Mouse (Mus musculus) midbrain, embryonic 11.5 days (tissue): ENCODE results near the gene Gm21887. TPM values are rescaled to one million over a fixed set of nuclear protein-coding genes. Genes with fewer than 3 reads are reported as not detected.
"Not testable (repeated sequence)": the region's sequence is repeated elsewhere in the genome, so short reads cannot be mapped to it uniquely, and the experiment has no call there.

Experiments used
- ATAC-seq: fragments of 200-750 bp; cut with Nextera tagmentation; 2 replicates; pipeline ENCODE4 v1.8.0; 2017; ENCODE audit warnings: moderate TSS enrichment, moderate library complexity; ENCODE audit not compliant: low FRiP score
- DNase-seq: peaks from one replicate; pipeline ENCODE4 v3.0.0; 2015; ENCODE audit warnings: low spot score; ENCODE audit errors: missing footprints
- H3K27ac ChIP-seq: fragments of 300-500 bp; sonication (generic); 2 replicates; pipeline ENCODE4 v1.5.1; 2014; ENCODE audit warnings: low read depth, low read length
- H3K27me3 ChIP-seq: fragments of 300-500 bp; sonication (generic); 2 replicates; pipeline ENCODE4 v1.6.1; 2014; ENCODE audit warnings: mild to moderate bottlenecking, low read length, moderate library complexity, mixed read lengths; ENCODE audit not compliant: control insufficient read depth, insufficient read depth
- H3K36me3 ChIP-seq: fragments of 300-500 bp; sonication (generic); 2 replicates; pipeline ENCODE4 v1.6.1; 2014; ENCODE audit warnings: mild to moderate bottlenecking, low read length, moderate library complexity, mixed read lengths; ENCODE audit not compliant: control insufficient read depth, insufficient read depth
- H3K4me1 ChIP-seq: fragments of 300-500 bp; sonication (generic); 2 replicates; pipeline ENCODE4 v1.6.1; 2014; ENCODE audit warnings: low read length; ENCODE audit not compliant: control insufficient read depth, insufficient read depth
- H3K4me2 ChIP-seq: fragments of 300-500 bp; sonication (generic); 2 replicates; pipeline ENCODE4 v1.6.1; 2014; ENCODE audit warnings: mild to moderate bottlenecking, moderate library complexity
- H3K4me3 ChIP-seq: fragments of 300-500 bp; sonication (generic); 2 replicates; pipeline ENCODE4 v1.5.1; 2014; ENCODE audit warnings: low read depth, low read length
- H3K9ac ChIP-seq: fragments of 300-500 bp; sonication (generic); 2 replicates; pipeline ENCODE4 v1.6.1; 2014; ENCODE audit warnings: low read length
- H3K9me3 ChIP-seq: fragments of 300-500 bp; sonication (generic); 2 replicates; pipeline ENCODE4 v1.6.1; 2016; ENCODE audit warnings: low read length; ENCODE audit not compliant: control insufficient read depth
- WGBS: fragments of 180-500 bp; shearing (Covaris S2); extraction: QIAGEN DNeasy Blood & Tissue Kit; methylation state at CpG from one replicate; pipeline ENCODE4 v1.1.7; 2014; 5-methylcytosine and 5-hydroxymethylcytosine counted together
- polyA plus RNA-seq: library from polyadenylated mRNA; unstranded; fragments of >200 nt; fragmentation: Nextera tagmentation; extraction: Ambion mirVana; gene quantifications from 2 replicates; pipeline ENCODE4 v1.2.1, GENCODE M21; 2014

The Gm21887 gene
- polyA plus RNA-seq, 1 experiment from 2014 or later, result 177 TPM

GRCm38 (mm10) chrX:169981761-169982181 lies 27.7 kb upstream of the Gm21887 start:
- not testable (repeated sequence) for ATAC-seq, H3K27me3 ChIP-seq, H3K4me2 ChIP-seq, H3K9ac ChIP-seq, H3K4me1 ChIP-seq, H3K4me3 ChIP-seq, H3K27ac ChIP-seq
- peaks cover 54% of the 10 kb centered on the region for H3K9me3 ChIP-seq
- H3K36me3 ChIP-seq, result peaks cover 63% of the 10 kb centered on the region
- peak; percentile 89 for DNase-seq
- WGBS, result 93% methylated on average over 19 of the region's 19 CpGs

- not testable (repeated sequence) for DNase-seq, H3K4me3 ChIP-seq, H3K4me1 ChIP-seq, H3K27me3 ChIP-seq, H3K9ac ChIP-seq, H3K27ac ChIP-seq, ATAC-seq, H3K4me2 ChIP-seq
- WGBS, result 92% methylated on average over 23 of the region's 23 CpGs
- Histone ChIP-seq H3K36me3 (peaks cover 67% of the 10 kb centered on the region), H3K9me3 (peaks cover 60% of the 10 kb centered on the region)
Measured at GRCm38 (mm10) chrX:169982606-169983400, 26.7 kb upstream of the Gm21887 start.

GRCm38 (mm10) chrX:169983401-169984165 lies 25.9 kb upstream of the Gm21887 start:
- not testable (repeated sequence) for H3K4me3 ChIP-seq, H3K27ac ChIP-seq, H3K27me3 ChIP-seq, H3K9ac ChIP-seq, H3K4me1 ChIP-seq, H3K4me2 ChIP-seq, DNase-seq, ATAC-seq
- peaks cover 64% of the 10 kb centered on the region for H3K36me3 ChIP-seq
- WGBS, result 91% methylated on average over 19 of the region's 19 CpGs
- H3K9me3 ChIP-seq, result peaks cover 57% of the 10 kb centered on the region

GRCm38 (mm10) chrX:169984331-169984730 lies 25.1 kb upstream of the Gm21887 start:
- H3K36me3 ChIP-seq, result peaks cover 69% of the 10 kb centered on the region
- H3K4me1 ChIP-seq, H3K27me3 ChIP-seq, H3K9ac ChIP-seq, ATAC-seq, H3K4me2 ChIP-seq, H3K27ac ChIP-seq, H3K4me3 ChIP-seq: not testable (repeated sequence)
- WGBS, result 90% methylated on average over 7 of the region's 7 CpGs
- H3K9me3 ChIP-seq, result peaks cover 62% of the 10 kb centered on the region
- peak; percentile 84 for DNase-seq

GRCm38 (mm10) chrX:169984853-169985252 lies 24.6 kb upstream of the Gm21887 start:
- peak; percentile 81 for DNase-seq
- peaks cover 69% of the 10 kb centered on the region for H3K36me3 ChIP-seq
- H3K9ac ChIP-seq, H3K4me2 ChIP-seq, ATAC-seq, H3K4me3 ChIP-seq, H3K27me3 ChIP-seq, H3K27ac ChIP-seq, H3K4me1 ChIP-seq: not testable (repeated sequence)
- 93% methylated on average over 21 of the region's 21 CpGs for WGBS
- H3K9me3 ChIP-seq, result peaks cover 60% of the 10 kb centered on the region

GRCm38 (mm10) chrX:169985796-169986195 lies 23.7 kb upstream of the Gm21887 start:
- H3K9ac ChIP-seq, H3K27me3 ChIP-seq, H3K27ac ChIP-seq, H3K4me2 ChIP-seq, H3K4me1 ChIP-seq, H3K4me3 ChIP-seq: not testable (repeated sequence)
- DNase-seq, result peak; percentile 83
- ATAC-seq, result peak; percentile 5; the same call in 1 of the 2 replicates
- WGBS, result 83% methylated on average over 18 of the region's 18 CpGs
- peaks cover 62% of the 10 kb centered on the region for H3K9me3 ChIP-seq
- peaks cover 72% of the 10 kb centered on the region for H3K36me3 ChIP-seq

GRCm38 (mm10) chrX:169986519-169987367 lies 22.7 kb upstream of the Gm21887 start:
- Histone ChIP-seq H3K4me2 (peak overlapping the region; percentile 3; the same call in 1 of the 2 replicates), H3K9me3 (peaks cover 55% of the 10 kb centered on the region), H3K36me3 (peaks cover 65% of the 10 kb centered on the region), H3K4me3 (0 out of 2 replicates have a peak overlapping the region, but pooled peaks have one; percentile 1)
- ATAC-seq (peak; percentile 90), DNase-seq (peak; percentile 93)
- H3K4me1 ChIP-seq, H3K27me3 ChIP-seq, H3K9ac ChIP-seq, H3K27ac ChIP-seq: not testable (repeated sequence)
- 53% methylated on average over 48 of the region's 51 CpGs for WGBS

- DNase-seq (peak; percentile 88), ATAC-seq (peak; percentile 14)
- not testable (repeated sequence) for H3K27me3 ChIP-seq, H3K9ac ChIP-seq, H3K27ac ChIP-seq, H3K4me1 ChIP-seq, H3K4me2 ChIP-seq, H3K4me3 ChIP-seq
- 86% methylated on average over 28 of the region's 28 CpGs for WGBS
- peaks cover 48% of the 10 kb centered on the region for H3K9me3 ChIP-seq
- H3K36me3 ChIP-seq, result peaks cover 59% of the 10 kb centered on the region
Measured at GRCm38 (mm10) chrX:169987368-169987837, 22.1 kb upstream of the Gm21887 start.
